Mouse (Mus musculus) cortical plate, adult 2 months (tissue): Measurements from ENCODE around the gene Chst8. TPM values are rescaled to one million over a fixed set of nuclear protein-coding genes. Genes with fewer than 3 reads are reported as not detected.

ENCODE experiments used
- H3K27ac ChIP-seq: fragments of 200-500 bp; 2 replicates; pipeline ENCODE4 v1.5.1; 2012; ENCODE audit warnings: low read length, control low read depth, inconsistent platforms; ENCODE audit not compliant: insufficient read depth
- H3K4me1 ChIP-seq: fragments of 200-500 bp; 2 replicates; pipeline ENCODE4 v1.6.1; 2011; ENCODE audit warnings: low read length; ENCODE audit not compliant: control insufficient read depth, insufficient read depth
- H3K4me3 ChIP-seq: fragments of 200-500 bp; 2 replicates; pipeline ENCODE4 v1.5.1; 2011; ENCODE audit warnings: mild to moderate bottlenecking, low read length, control low read depth; ENCODE audit not compliant: insufficient read depth
- CTCF ChIP-seq: fragments of 200-500 bp; IDR thresholded peaks from 2 replicates; pipeline ENCODE4 v1.5.1; 2011; ENCODE audit warnings: mild to moderate bottlenecking, control low read depth, low read length; ENCODE audit not compliant: insufficient read depth; ENCODE audit errors: extremely low read depth
- POLR2A ChIP-seq: fragments of 200-500 bp; IDR thresholded peaks from 2 replicates; pipeline ENCODE4 v1.6.1; 2011; ENCODE audit warnings: mild to moderate bottlenecking, low read length, control low read depth; ENCODE audit not compliant: insufficient read depth; ENCODE audit errors: extremely low read depth
- polyA plus RNA-seq: library from polyadenylated mRNA; depleted of rRNA; stranded (reverse); fragments of >200 nt; gene quantifications from 2 replicates; pipeline ENCODE4 v1.2.3, GENCODE M21; 2012

Gene Chst8
- polyA plus RNA-seq, 1 experiment, result 11.9 TPM

DNA sequence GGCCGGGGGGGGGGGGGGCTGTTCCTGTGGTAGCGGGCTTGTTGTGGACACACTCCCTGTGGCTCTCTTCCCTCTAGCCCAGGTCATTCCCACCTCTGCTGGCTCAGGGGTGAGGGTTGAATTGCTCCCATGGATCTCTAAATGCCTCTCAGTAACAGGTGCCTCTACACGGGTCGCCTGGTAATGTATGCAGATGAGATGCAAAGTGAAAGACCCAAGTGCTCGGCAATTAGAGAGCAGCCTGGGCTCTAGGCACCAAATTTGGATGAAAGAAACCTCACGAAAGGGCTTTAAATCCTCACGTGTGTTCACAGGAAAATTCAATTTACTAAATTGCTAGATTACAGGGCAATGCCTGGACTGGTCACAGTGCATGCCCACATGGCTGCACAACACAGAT lies 126.7 kb downstream of the Chst8 start:
- TF ChIP-seq CTCF (no peak), POLR2A (no peak)
- Histone ChIP-seq H3K4me3 (no peak overlapping the region), H3K4me1 (no peaks in the 10 kb centered on the region), H3K27ac (no peak overlapping the region)

GRCm38 (mm10) chr7:34685176-34685575 lies 127.3 kb downstream of the Chst8 start:
- TF ChIP-seq POLR2A (no peak), CTCF (no peak)
- H3K4me1 ChIP-seq, result no peaks in the 10 kb centered on the region

GRCm38 (mm10) chr7:34680771-34681421 lies 131.6 kb downstream of the Chst8 start:
- no peak overlapping the region for H3K4me3 ChIP-seq
- H3K27ac ChIP-seq, result no peak overlapping the region
- no peaks in the 10 kb centered on the region for H3K4me1 ChIP-seq
- TF ChIP-seq POLR2A, result no peak
- no peak for TF ChIP-seq CTCF

More at GRCm38 (mm10) chr7:34685176-34685575, 127.3 kb downstream of the Chst8 start:
- Histone ChIP-seq H3K4me3 (no peak overlapping the region), H3K27ac (no peak overlapping the region)

DNA sequence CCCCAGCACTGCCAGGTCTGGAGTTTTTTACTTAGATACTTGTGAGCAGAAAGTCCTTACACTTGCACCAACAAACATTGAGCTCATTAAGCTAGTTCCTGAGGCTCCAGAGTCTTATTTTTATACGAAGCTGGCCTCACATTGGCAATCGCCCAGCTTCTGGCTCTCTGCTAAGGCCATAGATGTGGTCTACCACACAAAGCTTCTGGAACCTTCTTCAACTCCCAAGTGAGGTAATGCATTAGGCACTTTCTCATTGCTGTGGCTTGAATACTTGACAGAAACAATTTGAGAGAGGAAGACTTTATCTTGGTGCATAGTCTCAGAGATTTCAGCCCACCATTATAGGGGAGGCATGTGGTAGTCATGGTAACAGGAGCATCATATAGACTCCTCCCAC lies 132.6 kb downstream of the Chst8 start:
- TF ChIP-seq CTCF (no peak), POLR2A (no peak)
- Histone ChIP-seq H3K4me1 (no peaks in the 10 kb centered on the region), H3K4me3 (no peak overlapping the region), H3K27ac (no peak overlapping the region)

- peak overlapping the region; percentile 7; the same call in 1 of the 2 replicates for H3K4me3 ChIP-seq
- no peak overlapping the region for H3K27ac ChIP-seq
- TF ChIP-seq CTCF (peak; percentile 84), POLR2A (no peak)
- H3K4me1 ChIP-seq, result no peaks in the 10 kb centered on the region
Measured at GRCm38 (mm10) chr7:34675831-34676514, 136.5 kb downstream of the Chst8 start.

- H3K4me3 ChIP-seq, result peak overlapping the region; percentile 7; the same call in 1 of the 2 replicates
- TF ChIP-seq CTCF (no peak), POLR2A (no peak)
Measured at GRCm38 (mm10) chr7:34675120-34675790, 137.3 kb downstream of the Chst8 start.

GRCm38 (mm10) chr7:34672916-34673315 lies 139.6 kb downstream of the Chst8 start:
- TF ChIP-seq CTCF, result no peak
- TF ChIP-seq POLR2A, result no peak
- Histone ChIP-seq H3K27ac (no peak overlapping the region), H3K4me1 (no peaks in the 10 kb centered on the region)

More at GRCm38 (mm10) chr7:34675120-34675790, 137.3 kb downstream of the Chst8 start:
- Histone ChIP-seq H3K4me1 (no peaks in the 10 kb centered on the region), H3K27ac (no peak overlapping the region)

GRCm38 (mm10) chr7:34671911-34672310 lies 140.6 kb downstream of the Chst8 start:
- TF ChIP-seq CTCF, result peak; percentile 100
- TF ChIP-seq POLR2A, result no peak
- Histone ChIP-seq H3K4me1 (no peaks in the 10 kb centered on the region), H3K4me3 (no peak overlapping the region), H3K27ac (no peak overlapping the region)

More at GRCm38 (mm10) chr7:34672916-34673315, 139.6 kb downstream of the Chst8 start:
- no peak overlapping the region for H3K4me3 ChIP-seq

GRCm38 (mm10) chr7:34670778-34671177 lies 141.7 kb downstream of the Chst8 start:
- Histone ChIP-seq H3K4me3 (no peak overlapping the region), H3K4me1 (no peaks in the 10 kb centered on the region), H3K27ac (no peak overlapping the region)
- TF ChIP-seq POLR2A (no peak), CTCF (no peak)

- H3K4me1 ChIP-seq, result no peaks in the 10 kb centered on the region
- TF ChIP-seq CTCF, result no peak
- no peak for TF ChIP-seq POLR2A
- no peak overlapping the region for H3K4me3 ChIP-seq
- H3K27ac ChIP-seq, result no peak overlapping the region
Measured at GRCm38 (mm10) chr7:34669336-34669735, 143.2 kb downstream of the Chst8 start.

GRCm38 (mm10) chr7:34667874-34668273 lies 144.6 kb downstream of the Chst8 start:
- Histone ChIP-seq H3K27ac (no peak overlapping the region), H3K4me3 (no peak overlapping the region), H3K4me1 (no peaks in the 10 kb centered on the region)
- no peak for TF ChIP-seq POLR2A
- no peak for TF ChIP-seq CTCF
